Mouse (Mus musculus) layer of hippocampus, adult 8-10 months (tissue): ENCODE results near the gene Ddx55. TPM values are rescaled to one million over a fixed set of nuclear protein-coding genes. Genes with fewer than 3 reads are reported as not detected.

Experiments used
- DNase-seq, 2 experiments: peaks; one replicate each; pipeline ENCODE4 v3.0.0; 2022; ENCODE audit warnings: low spot score in 2 of 2
- total RNA-seq, 4 experiments: library from RNA; stranded (reverse); gene quantifications; 2 replicates each; pipeline ENCODE4 v1.2.4; 2022

The Ddx55 gene
- total RNA-seq, 4 experiments from 2014 or later, result 27.5 to 36.8 (median 29.6) TPM

- DNase-seq, result no peak
Observed at GRCm38 (mm10) chr5:124605041-124605622, 52.5 kb downstream of the Ddx55 start.

GRCm38 (mm10) chr5:124610965-124611364, 58.3 kb downstream of the Ddx55 start:
- DNase-seq, result no peak

- no peak for DNase-seq
Observed at GRCm38 (mm10) chr5:124614709-124615108, 62.0 kb downstream of the Ddx55 start.

- DNase-seq, result no peak
Observed at GRCm38 (mm10) chr5:124618711-124619110, 66.0 kb downstream of the Ddx55 start.

Other genes starting within 250 kb of the Ddx55 start
- gene Mphosph9, start 224.9 kb upstream of the Ddx55 start, total RNA-seq, result 10 to 100 TPM; 17.5 to 26.2 (median 24.9) TPM
- 10 to 100 TPM; 12.3 to 17.1 (median 14.6) TPM for gene 2810006K23Rik, start 224.8 kb upstream of the Ddx55 start, total RNA-seq
- gene Cdk2ap1, start 189.8 kb upstream of the Ddx55 start, total RNA-seq, result 100 to 1,000 TPM in 2 of 4 experiments, 10 to 100 TPM in 2; 92.2 to 111 (median 102) TPM
- gene Sbno1, start 126.9 kb upstream of the Ddx55 start, total RNA-seq, result 100 to 1,000 TPM; 135 to 183 (median 148) TPM
- gene Kmt5a, start 112.9 kb upstream of the Ddx55 start, total RNA-seq, result 10 to 100 TPM; 58.2 to 72.4 (median 64.4) TPM
- 10 to 100 TPM; 15.5 to 21.0 (median 17.2) TPM for gene Rilpl2, start 74.5 kb upstream of the Ddx55 start, total RNA-seq
- gene Snrnp35, start 69.7 kb upstream of the Ddx55 start, total RNA-seq, result 10 to 100 TPM; 25.7 to 31.5 (median 28.6) TPM
- gene Rilpl1, start 21.5 kb upstream of the Ddx55 start, total RNA-seq, result 10 to 100 TPM; 67.1 to 69.2 (median 68.8) TPM
- gene Tmed2, start 12.2 kb upstream of the Ddx55 start, total RNA-seq, result 100 to 1,000 TPM; 100 to 117 (median 109) TPM
- 10 to 100 TPM; 34.2 to 36.9 (median 35.2) TPM for gene Eif2b1, start 26.3 kb downstream of the Ddx55 start, total RNA-seq
- gene Gtf2h3, start 26.3 kb downstream of the Ddx55 start, total RNA-seq, result 10 to 100 TPM; 28.9 to 36.7 (median 31.6) TPM
- gene Atp6v0a2, start 75.7 kb downstream of the Ddx55 start, total RNA-seq, result 10 to 100 TPM; 58.9 to 66.3 (median 61.6) TPM
- 1 to 10 TPM in 2 of 4 experiments, under 1 TPM in 2; 0.56 to 1.5 (median 0.92) TPM for gene Dnah10, start 172.2 kb downstream of the Ddx55 start, total RNA-seq